Mouse (Mus musculus): ENCODE results near the gene Gzmm. TPM values are rescaled to one million over a fixed set of nuclear protein-coding genes. Genes with fewer than 3 reads are reported as not detected.

Gene Gzmm
- total RNA-seq (2021): 1 to 10 TPM; 2.4 to 3.1 TPM

DNA sequence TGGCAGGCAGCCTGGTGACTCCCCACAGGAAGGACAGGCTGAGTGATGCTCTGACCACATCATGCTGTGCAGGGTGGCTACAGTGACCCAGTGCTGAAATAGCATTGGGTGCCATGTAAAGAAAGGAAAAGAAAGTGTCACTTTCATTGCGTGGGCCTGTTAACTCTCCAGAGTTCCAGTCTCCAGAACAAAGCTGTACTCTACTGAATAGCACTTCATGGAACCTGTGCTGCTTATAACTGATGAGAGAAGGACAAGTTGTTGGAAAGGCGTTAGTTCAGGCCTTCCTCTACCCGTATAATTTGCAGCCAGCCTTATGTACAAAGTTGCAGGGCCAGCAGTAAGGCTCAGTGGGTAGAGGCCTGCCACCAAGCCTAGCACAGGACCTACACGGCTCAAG lies at the start of gene Gzmm:
Gene Gzmm, plus strand, starts transcription at position 301 of the 400 bp plus-strand sequence.
- DNase-seq (ENCODE audit: extremely low spot score in 1 of 2, low spot score in 1 of 2): no peak

GRCm38 (mm10) chr10:79645711-79646110 lies 43.1 kb upstream of the Gzmm start, which contains the start of gene Odf3l2:
TSS of gene Odf3l2 (minus strand) at chr10:79645738.
- DNase-seq (ENCODE audit: extremely low spot score in 1 of 2, low spot score in 1 of 2): no peak

- peak; percentile 67 to 88 for DNase-seq (ENCODE audit: extremely low spot score in 1 of 2, low spot score in 1 of 2)
Observed at GRCm38 (mm10) chr10:79649070-79649751, 39.6 kb upstream of the Gzmm start.

- no peak for DNase-seq (ENCODE audit: extremely low spot score in 1 of 2, low spot score in 1 of 2)
Observed at GRCm38 (mm10) chr10:79652789-79653188, 36.0 kb upstream of the Gzmm start.

DNA sequence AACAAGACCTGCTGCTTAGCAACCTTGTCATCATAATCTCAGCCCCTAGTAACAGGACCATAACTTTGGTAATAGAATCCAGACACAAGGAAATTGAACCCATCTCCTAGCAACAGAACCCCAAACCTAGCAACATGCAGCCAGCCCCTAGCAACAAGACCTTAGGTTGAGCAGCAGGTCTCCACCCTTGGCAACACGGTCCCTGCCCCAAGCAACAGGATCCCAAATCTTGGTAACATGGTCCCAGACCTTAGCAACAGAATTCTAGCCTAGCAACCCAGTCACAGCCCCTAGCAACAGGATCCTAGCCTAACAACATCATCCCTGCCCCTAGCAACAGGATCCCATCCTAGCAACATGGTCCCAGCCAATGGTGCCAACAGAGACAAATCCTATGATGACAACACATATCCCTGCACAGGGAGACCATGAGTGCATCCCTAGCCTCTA lies 33.8 kb upstream of the Gzmm start:
- DNase-seq (ENCODE audit: extremely low spot score in 1 of 2, low spot score in 1 of 2): peak in 1 of 2 experiments; percentile 56

DNA sequence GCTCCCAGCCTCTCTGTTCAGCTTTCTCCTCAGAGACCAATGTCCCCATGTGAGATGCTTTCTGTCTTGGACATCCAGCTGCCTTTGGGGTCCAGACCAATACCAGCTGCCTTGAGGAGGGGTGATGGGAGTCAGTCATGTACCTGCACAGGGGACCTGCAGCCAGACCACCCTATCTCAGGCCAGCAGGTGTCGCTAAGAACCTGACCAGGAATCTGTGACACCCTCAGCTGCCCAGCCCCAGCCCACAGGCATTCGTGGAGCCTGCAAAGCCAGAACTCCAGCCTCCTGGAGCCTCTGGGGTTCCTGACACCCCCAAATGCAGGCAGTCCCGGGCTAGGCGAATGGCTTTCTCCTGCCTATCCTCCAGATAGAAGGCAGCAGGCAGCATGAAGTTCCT lies 30.0 kb upstream of the Gzmm start:
- no peak for DNase-seq (ENCODE audit: extremely low spot score in 1 of 2, low spot score in 1 of 2)

DNA sequence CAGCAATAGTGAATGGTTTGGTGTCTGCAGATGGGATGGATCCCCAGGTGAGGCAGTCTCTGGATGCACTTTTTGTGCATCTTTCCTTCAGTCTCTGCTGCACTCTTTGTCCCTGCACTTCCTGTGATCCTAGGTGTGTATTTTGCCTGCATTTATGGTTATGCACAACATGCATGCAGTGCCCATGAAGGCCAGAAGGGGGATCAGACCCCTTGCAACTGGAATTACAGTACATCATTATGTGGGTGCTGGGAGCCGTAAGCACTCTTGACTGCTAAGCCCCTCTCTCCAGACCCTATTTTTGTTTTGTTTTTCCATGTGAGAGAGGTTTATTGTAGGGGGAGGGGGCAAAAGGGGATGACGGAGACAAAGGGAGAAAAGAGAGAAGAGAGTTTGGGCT lies 28.5 kb upstream of the Gzmm start:
- DNase-seq (ENCODE audit: extremely low spot score in 1 of 2, low spot score in 1 of 2): no peak

DNA sequence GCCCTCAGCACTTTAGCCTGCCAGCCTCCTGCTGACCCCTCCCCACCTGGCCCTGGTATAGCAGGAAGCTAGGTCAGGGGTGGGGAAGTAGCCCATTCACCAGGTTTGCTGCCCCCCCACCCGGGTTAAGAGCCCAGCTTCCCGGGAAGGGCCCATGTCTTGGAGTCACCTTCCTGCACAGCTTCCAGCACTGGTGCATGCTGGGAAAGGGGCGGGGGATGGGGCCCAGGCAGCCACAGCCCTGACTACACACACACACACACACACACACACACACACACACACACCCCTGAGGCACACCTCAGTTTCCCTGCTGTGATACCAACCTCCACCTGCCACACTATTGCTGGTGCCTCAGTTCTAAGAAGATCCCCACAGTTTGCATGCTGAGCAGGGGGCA lies 27.0 kb upstream of the Gzmm start:
- no peak for DNase-seq (ENCODE audit: extremely low spot score in 1 of 2, low spot score in 1 of 2)

- DNase-seq (ENCODE audit: extremely low spot score in 1 of 2, low spot score in 1 of 2): peak; percentile 54 to 69
Observed at GRCm38 (mm10) chr10:79664131-79664665, 24.6 kb upstream of the Gzmm start, which contains the start of gene Madcam1. TSS of gene Madcam1 (plus strand) at chr10:79664559.

- no peak for DNase-seq (ENCODE audit: extremely low spot score in 1 of 2, low spot score in 1 of 2)
Observed at GRCm38 (mm10) chr10:79665051-79665450, 23.8 kb upstream of the Gzmm start.

- DNase-seq (ENCODE audit: extremely low spot score in 1 of 2, low spot score in 1 of 2): no peak
Observed at GRCm38 (mm10) chr10:79666493-79666892, 22.3 kb upstream of the Gzmm start.

DNA sequence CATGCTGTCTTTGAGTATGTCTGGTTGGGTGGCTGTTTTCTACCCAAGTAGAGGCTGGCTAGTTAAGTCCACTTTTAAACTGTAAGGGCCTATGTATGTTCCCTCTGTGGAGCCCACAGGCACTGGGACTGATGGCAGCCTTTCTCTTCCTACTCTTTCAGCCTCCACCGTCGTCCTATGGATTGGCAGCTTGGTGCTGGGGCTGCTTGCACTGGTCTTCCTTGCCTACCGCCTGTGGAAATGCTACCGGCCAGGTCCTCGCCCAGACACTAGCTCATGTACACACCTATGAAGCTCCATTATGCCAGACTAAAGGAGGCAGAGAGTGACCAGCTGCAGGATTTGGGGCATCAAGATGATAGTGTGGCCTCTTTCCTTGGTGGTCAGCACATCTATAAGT lies 20.7 kb upstream of the Gzmm start:
- no peak for DNase-seq (ENCODE audit: extremely low spot score in 1 of 2, low spot score in 1 of 2)

GRCm38 (mm10) chr10:79668771-79669575 lies 19.8 kb upstream of the Gzmm start, which contains the start of gene Tpgs1:
TSS of gene Tpgs1 (plus strand) at chr10:79669369.
- peak; percentile 82 to 95 for DNase-seq (ENCODE audit: extremely low spot score in 1 of 2, low spot score in 1 of 2)

- DNase-seq (ENCODE audit: extremely low spot score in 1 of 2, low spot score in 1 of 2): peak; percentile 72 to 85
Observed at GRCm38 (mm10) chr10:79669576-79670057, 19.2 kb upstream of the Gzmm start.

DNA sequence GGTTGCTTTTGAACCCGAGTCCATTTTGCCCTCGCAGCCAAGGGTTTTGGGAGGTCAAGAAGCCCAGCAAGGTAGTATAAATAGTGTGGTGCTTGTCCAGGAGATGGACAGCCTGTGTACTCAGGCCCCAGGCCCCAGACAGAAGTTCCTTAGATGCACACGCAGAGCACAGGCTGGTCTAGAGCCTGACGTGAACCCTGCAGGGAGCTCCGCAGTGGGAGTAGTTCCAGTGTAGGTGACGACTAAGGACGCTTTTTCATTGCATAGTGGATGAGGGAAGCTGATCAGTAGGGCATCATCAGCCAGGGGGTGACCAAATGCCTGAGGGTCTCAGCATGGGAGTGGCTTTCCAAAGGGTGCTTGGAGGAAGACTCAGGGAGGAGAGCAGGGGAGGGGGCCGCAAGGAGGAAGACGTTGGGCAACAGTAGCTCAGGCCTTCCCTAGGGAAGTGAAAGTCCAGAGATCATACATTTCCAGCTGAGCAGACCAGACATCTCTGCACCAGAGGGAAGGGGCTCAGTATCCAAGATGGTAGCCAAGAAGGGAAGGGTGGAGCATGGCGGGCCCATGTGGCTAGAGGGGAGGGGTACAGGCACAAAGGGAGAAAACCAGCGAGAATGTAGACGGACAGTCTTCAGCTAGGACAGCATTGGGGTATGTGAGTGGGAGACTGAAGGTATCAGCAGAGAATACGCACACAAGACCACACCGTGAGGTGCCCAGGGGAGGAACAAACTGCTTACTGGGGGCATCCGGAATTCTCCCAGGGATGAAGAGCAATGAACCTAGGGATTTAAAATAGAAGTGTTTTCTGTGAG lies 18.5 kb upstream of the Gzmm start:
- no peak for DNase-seq (ENCODE audit: extremely low spot score in 1 of 2, low spot score in 1 of 2)

GRCm38 (mm10) chr10:79671396-79672087 lies 17.3 kb upstream of the Gzmm start:
- no peak for DNase-seq (ENCODE audit: extremely low spot score in 1 of 2, low spot score in 1 of 2)

DNA sequence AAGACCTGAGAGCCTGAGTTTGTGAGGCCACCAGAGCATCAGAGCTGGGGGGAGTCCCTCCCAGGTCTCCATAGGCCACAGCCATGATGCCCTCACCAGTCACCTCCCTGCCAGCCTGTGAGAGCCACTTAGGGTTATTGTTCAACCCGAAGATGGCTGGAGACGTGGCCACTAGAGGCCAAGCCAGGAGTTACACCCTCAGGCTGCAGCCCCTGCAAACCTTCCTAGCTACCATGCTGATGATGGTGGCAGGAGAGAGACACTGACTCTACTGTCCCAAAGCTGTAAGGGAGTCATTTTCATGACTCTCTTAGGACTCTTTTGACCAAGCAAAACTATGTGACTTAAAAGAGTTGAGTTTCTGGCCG lies 16.7 kb upstream of the Gzmm start:
- no peak for DNase-seq (ENCODE audit: extremely low spot score in 1 of 2, low spot score in 1 of 2)

DNA sequence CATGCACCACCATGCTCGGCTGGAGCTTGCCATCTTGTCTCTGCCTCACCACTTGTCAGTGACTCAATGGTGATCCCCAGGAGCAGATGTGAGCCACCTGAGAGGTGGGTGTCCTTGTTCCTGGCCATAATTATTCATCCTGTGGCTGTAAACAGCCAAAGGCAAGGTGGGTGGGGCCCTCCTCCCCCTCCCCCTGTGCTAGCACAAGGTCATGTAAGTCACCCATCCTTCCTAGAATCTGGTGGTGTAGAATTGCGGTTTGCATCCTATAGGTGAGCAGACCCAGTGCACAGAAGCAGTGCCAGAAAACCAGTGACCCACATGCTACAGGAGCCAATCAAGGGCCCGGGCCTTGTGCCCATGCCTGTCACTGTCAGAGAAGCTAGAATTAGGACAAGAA lies 15.8 kb upstream of the Gzmm start:
- DNase-seq (ENCODE audit: extremely low spot score in 1 of 2, low spot score in 1 of 2): no peak

DNA sequence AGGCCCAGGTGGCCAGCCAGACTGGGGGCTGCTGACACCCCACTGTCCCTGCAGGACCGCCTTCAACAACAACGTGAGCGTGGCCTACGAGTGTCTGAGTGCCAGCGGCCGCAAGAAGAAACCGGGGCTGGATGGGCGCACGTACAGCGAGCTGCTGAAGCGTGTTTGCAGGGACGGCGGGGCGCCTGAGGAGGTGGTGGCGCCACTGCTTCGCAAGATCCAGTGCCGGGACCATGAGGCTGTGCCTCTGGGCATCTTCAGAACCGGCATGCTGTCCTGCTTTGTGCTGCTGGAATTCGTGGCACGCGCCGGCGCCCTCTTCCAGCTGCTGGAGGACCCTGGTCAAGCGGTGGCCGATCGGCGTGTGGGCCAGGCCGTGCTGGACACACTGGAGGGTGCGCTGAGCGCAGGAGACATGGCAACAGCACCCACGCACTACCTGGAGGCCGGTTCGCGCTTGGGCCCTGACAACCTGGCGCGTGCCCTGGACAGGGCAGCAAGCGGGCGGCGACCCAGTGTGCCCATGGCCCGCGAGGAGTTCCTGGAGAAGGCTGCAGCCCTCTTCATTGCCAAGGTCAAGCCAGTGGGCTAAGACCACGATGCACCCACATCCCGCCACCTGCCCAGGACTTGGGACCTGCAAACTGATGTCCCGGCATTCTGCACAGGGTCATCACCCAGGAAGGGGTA lies 13.3 kb upstream of the Gzmm start:
- DNase-seq (ENCODE audit: extremely low spot score in 1 of 2, low spot score in 1 of 2): no peak
